Mouse (Mus musculus) thymus, postnatal 10 days (tissue): Measurements from ENCODE around the gene Echdc3.
A peak's percentile ranks its signal among the peaks of the same experiment; 100 is the strongest.

Experiments
- DNase-seq, 2 experiments: peaks; one replicate each; pipeline ENCODE4 v3.0.0; 2021; ENCODE audit warnings: low spot score in 2 of 2

Gene Echdc3

GRCm38 (mm10) chr2:6212724-6213511, at the start of gene Echdc3:
Gene Echdc3 (minus strand): TSS chr2:6213033.
- DNase-seq: peak; percentile 22 to 36

GRCm38 (mm10) chr2:6261718-6262117, 48.9 kb upstream of the Echdc3 start:
- no peak for DNase-seq

- no peak for DNase-seq
Observed at GRCm38 (mm10) chr2:6261201-6261672, 48.4 kb upstream of the Echdc3 start.

GRCm38 (mm10) chr2:6260661-6261060, 47.8 kb upstream of the Echdc3 start:
- DNase-seq: no peak

- no peak for DNase-seq
Observed at GRCm38 (mm10) chr2:6259182-6259581, 46.3 kb upstream of the Echdc3 start.

- no peak for DNase-seq
Observed at GRCm38 (mm10) chr2:6258026-6258425, 45.2 kb upstream of the Echdc3 start.

GRCm38 (mm10) chr2:6257146-6257545, 44.3 kb upstream of the Echdc3 start:
- DNase-seq: no peak

- no peak for DNase-seq
Observed at GRCm38 (mm10) chr2:6255989-6256841, 43.4 kb upstream of the Echdc3 start.

GRCm38 (mm10) chr2:6255402-6255988, 42.7 kb upstream of the Echdc3 start:
- DNase-seq: no peak

- DNase-seq: no peak
Observed at GRCm38 (mm10) chr2:6252491-6252890, 39.7 kb upstream of the Echdc3 start.

- DNase-seq: no peak
Observed at GRCm38 (mm10) chr2:6251076-6251496, 38.3 kb upstream of the Echdc3 start.

- DNase-seq: no peak
Observed at GRCm38 (mm10) chr2:6241446-6241845, 28.6 kb upstream of the Echdc3 start.

- DNase-seq: no peak
Observed at GRCm38 (mm10) chr2:6240072-6240471, 27.2 kb upstream of the Echdc3 start.

GRCm38 (mm10) chr2:6239333-6239732, 26.5 kb upstream of the Echdc3 start:
- no peak for DNase-seq

GRCm38 (mm10) chr2:6238679-6239078, 25.8 kb upstream of the Echdc3 start:
- no peak for DNase-seq

GRCm38 (mm10) chr2:6238244-6238643, 25.4 kb upstream of the Echdc3 start:
- DNase-seq: no peak

GRCm38 (mm10) chr2:6233353-6233752, 20.5 kb upstream of the Echdc3 start:
- DNase-seq: no peak

- no peak for DNase-seq
Observed at GRCm38 (mm10) chr2:6232755-6233154, 19.9 kb upstream of the Echdc3 start.

GRCm38 (mm10) chr2:6230865-6231264, 18.0 kb upstream of the Echdc3 start:
- DNase-seq: no peak

GRCm38 (mm10) chr2:6229597-6230290, 16.9 kb upstream of the Echdc3 start:
- DNase-seq: no peak

GRCm38 (mm10) chr2:6227059-6227445, 14.2 kb upstream of the Echdc3 start:
- no peak for DNase-seq
